Mouse (Mus musculus) heart, embryonic 16.5 days (tissue): ENCODE data around the gene Noxred1. TPM values are rescaled to one million over a fixed set of nuclear protein-coding genes. Genes with fewer than 3 reads are reported as not detected.

Experiments
- ATAC-seq: fragments of 200-750 bp; cut with Nextera tagmentation; replicated peaks from 2 replicates; pipeline ENCODE4 v1.8.0; 2017; ENCODE audit warnings: moderate number of reproducible peaks; ENCODE audit not compliant: insufficient read depth, low FRiP score; ENCODE audit errors: extremely low read depth
- H3K27ac ChIP-seq: fragments of 300-500 bp; sonication (generic); 2 replicates; pipeline ENCODE4 v1.5.1; 2014; ENCODE audit warnings: mild to moderate bottlenecking, low read length, control low read depth, moderate library complexity
- H3K27me3 ChIP-seq: fragments of 300-500 bp; sonication (generic); 2 replicates; pipeline ENCODE4 v1.6.1; 2014; ENCODE audit warnings: low read length, mixed read lengths; ENCODE audit not compliant: control insufficient read depth, insufficient read depth
- H3K36me3 ChIP-seq: fragments of 300-500 bp; sonication (generic); 2 replicates; pipeline ENCODE4 v1.6.1; 2014; ENCODE audit not compliant: control insufficient read depth, insufficient read depth
- H3K4me1 ChIP-seq: fragments of 300-500 bp; sonication (generic); 2 replicates; pipeline ENCODE4 v1.6.1; 2014; ENCODE audit warnings: low read length, mixed read lengths; ENCODE audit not compliant: control insufficient read depth, insufficient read depth
- H3K4me2 ChIP-seq: fragments of 300-500 bp; sonication (generic); 2 replicates; pipeline ENCODE4 v1.6.1; 2014; ENCODE audit warnings: low read depth, mild to moderate bottlenecking, control low read depth, low read length
- H3K4me3 ChIP-seq: fragments of 300-500 bp; sonication (generic); 2 replicates; pipeline ENCODE4 v1.5.1; 2014; ENCODE audit warnings: mild to moderate bottlenecking, control low read depth, low read length
- H3K9ac ChIP-seq: fragments of 300-500 bp; sonication (generic); 2 replicates; pipeline ENCODE4 v1.6.1; 2014; ENCODE audit warnings: low read length, control low read depth
- H3K9me3 ChIP-seq: fragments of 300-500 bp; sonication (generic); replicated peaks from 2 replicates; pipeline ENCODE4 v1.6.1; 2016; ENCODE audit warnings: low read length; ENCODE audit not compliant: control insufficient read depth
- WGBS: fragments of 180-500 bp; shearing (Covaris S2); extraction: QIAGEN DNeasy Blood & Tissue Kit; methylation state at CpG from one replicate; pipeline ENCODE4 v1.1.7; 2014; 5-methylcytosine and 5-hydroxymethylcytosine counted together
- polyA plus RNA-seq: library from polyadenylated mRNA; unstranded; fragments of >200 nt; fragmentation: Nextera tagmentation; extraction: Ambion mirVana; gene quantifications from 2 replicates; pipeline ENCODE4 v1.2.1, GENCODE M21; 2015

The Noxred1 gene
- polyA plus RNA-seq, 1 experiment from 2014 or later = 0.70 TPM

GRCm38 (mm10) chr12:87253878-87254277, 15.3 kb upstream of the Noxred1 start:
- Histone ChIP-seq H3K4me3 (no peak overlapping the region), H3K4me1 (no peaks in the 10 kb centered on the region), H3K4me2 (no peak overlapping the region), H3K27me3 (no peaks in the 10 kb centered on the region), H3K36me3 (peaks cover 72% of the 10 kb centered on the region), H3K9me3 (no peaks in the 10 kb centered on the region), H3K9ac (no peak overlapping the region), H3K27ac (no peak overlapping the region)
- ATAC-seq = no peak
- 92% methylated on average over 6 of the region's 6 CpGs for WGBS

- Histone ChIP-seq H3K9ac (no peak overlapping the region), H3K9me3 (no peaks in the 10 kb centered on the region), H3K27ac (no peak overlapping the region), H3K27me3 (no peaks in the 10 kb centered on the region), H3K4me3 (no peak overlapping the region), H3K4me1 (no peaks in the 10 kb centered on the region), H3K4me2 (no peak overlapping the region), H3K36me3 (peaks cover 76% of the 10 kb centered on the region)
- no peak for ATAC-seq
- 89% methylated on average over 6 of the region's 6 CpGs for WGBS
Measured at GRCm38 (mm10) chr12:87250161-87250560, 11.6 kb upstream of the Noxred1 start.

DNA sequence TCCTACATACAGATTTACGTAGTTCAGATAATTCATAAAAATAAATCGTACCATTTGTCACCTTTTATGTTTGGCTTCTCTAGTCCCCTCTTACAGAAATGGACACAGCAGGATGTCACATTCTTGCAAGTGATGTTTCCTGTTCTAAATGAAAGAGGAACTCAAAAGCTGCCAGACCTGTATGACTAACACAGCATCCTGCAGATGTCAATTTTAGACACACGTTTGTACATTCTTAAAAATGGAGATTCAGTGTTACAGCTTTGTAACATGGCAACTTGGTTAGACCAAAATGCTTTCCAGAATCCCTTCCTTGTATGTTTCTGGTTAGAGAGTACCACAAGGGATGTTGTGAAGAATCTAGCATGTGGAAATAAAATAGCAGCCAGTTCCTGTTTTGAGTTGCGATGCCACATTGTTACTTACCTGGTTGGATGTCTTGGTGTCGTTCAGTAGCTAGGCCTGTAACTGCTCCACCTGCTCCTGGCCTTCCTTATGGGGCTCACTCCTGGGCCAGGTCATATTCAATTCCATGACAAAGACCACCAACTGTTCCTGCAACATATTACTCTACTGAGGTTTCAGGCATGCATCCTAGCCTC, 1.5 kb downstream of the Noxred1 start:
- no peak overlapping the region for H3K4me2 ChIP-seq
- H3K9me3 ChIP-seq = no peaks in the 10 kb centered on the region
- H3K4me1 ChIP-seq = peaks cover 5% of the 10 kb centered on the region
- peaks cover 29% of the 10 kb centered on the region for H3K36me3 ChIP-seq
- 81% methylated on average over 5 of the region's 5 CpGs for WGBS
- no peak overlapping the region for H3K27ac ChIP-seq
- H3K9ac ChIP-seq = no peak overlapping the region
- ATAC-seq = no peak
- H3K4me3 ChIP-seq = no peak overlapping the region
- H3K27me3 ChIP-seq = no peaks in the 10 kb centered on the region

GRCm38 (mm10) chr12:87230379-87230895, 8.1 kb downstream of the Noxred1 start:
- no peak overlapping the region for H3K9ac ChIP-seq
- H3K9me3 ChIP-seq = peaks cover 3% of the 10 kb centered on the region; the same call in 1 of the 2 replicates
- H3K27ac ChIP-seq = no peak overlapping the region
- no peak overlapping the region for H3K4me2 ChIP-seq
- 0 out of 2 replicates have a peak, but pooled peaks cover 5% of the 10 kb centered on the region for H3K36me3 ChIP-seq
- no peaks in the 10 kb centered on the region for H3K4me1 ChIP-seq
- no peaks in the 10 kb centered on the region for H3K27me3 ChIP-seq
- ATAC-seq = no peak
- no peak overlapping the region for H3K4me3 ChIP-seq

DNA sequence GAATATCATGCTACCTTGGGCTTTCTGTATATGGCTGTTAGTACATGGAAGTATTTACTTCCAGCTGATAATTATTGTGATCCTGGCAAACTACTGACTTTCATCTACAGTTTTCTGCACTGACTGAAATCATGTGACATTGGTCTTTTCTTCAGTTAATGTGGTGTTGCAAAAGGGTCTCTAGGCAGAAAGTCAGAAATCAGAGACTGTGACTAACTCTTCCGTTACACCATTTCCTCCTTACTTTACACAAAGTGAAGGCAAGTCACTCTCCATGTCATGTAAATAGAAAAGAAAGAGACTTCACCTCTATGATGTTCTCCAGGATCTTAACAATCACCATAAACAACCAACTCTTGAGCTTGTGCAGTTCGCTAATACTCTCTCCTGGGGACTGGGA, 8.9 kb downstream of the Noxred1 start:
- peaks cover 3% of the 10 kb centered on the region; the same call in 1 of the 2 replicates for H3K9me3 ChIP-seq
- no peak overlapping the region for H3K9ac ChIP-seq
- no peak for ATAC-seq
- no peak overlapping the region for H3K27ac ChIP-seq
- 82% methylated on average over 2 of the region's 2 CpGs for WGBS
- H3K4me2 ChIP-seq = no peak overlapping the region
- H3K36me3 ChIP-seq = 0 out of 2 replicates have a peak, but pooled peaks cover 5% of the 10 kb centered on the region
- H3K4me1 ChIP-seq = no peaks in the 10 kb centered on the region
- H3K4me3 ChIP-seq = no peak overlapping the region
- no peaks in the 10 kb centered on the region for H3K27me3 ChIP-seq

GRCm38 (mm10) chr12:87226801-87227200, 11.7 kb downstream of the Noxred1 start:
- Histone ChIP-seq H3K4me2 (no peak overlapping the region), H3K4me1 (no peaks in the 10 kb centered on the region), H3K9me3 (peaks cover 3% of the 10 kb centered on the region; the same call in 1 of the 2 replicates), H3K4me3 (no peak overlapping the region), H3K27me3 (no peaks in the 10 kb centered on the region), H3K27ac (no peak overlapping the region), H3K9ac (no peak overlapping the region), H3K36me3 (0 out of 2 replicates have a peak, but pooled peaks cover 5% of the 10 kb centered on the region)
- no peak for ATAC-seq
- WGBS = 71% methylated on average over 7 of the region's 7 CpGs

DNA sequence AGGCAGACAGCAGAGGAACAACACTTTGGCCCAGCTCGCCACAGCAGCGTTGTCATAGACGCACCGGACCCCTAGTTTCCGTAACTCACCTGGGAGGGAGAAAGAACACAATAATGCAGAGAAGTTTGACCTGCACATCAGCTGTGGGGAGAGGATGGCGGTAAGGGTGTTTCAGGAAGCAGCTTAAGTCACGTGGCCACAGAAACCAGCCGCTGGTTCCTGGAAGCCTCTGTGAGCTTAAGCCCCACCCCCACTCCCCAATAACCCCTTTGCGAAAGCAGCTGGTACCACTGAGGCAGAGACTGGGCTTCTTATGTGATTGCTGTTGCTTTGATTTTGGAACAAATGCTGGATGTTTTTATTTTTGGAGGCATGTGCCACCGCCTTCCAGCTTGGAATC, 13.6 kb downstream of the Noxred1 start:
- Histone ChIP-seq H3K27me3 (no peaks in the 10 kb centered on the region), H3K4me2 (peak overlapping the region; percentile 10; the same call in 1 of the 2 replicates), H3K4me3 (no peak overlapping the region), H3K36me3 (0 out of 2 replicates have a peak, but pooled peaks cover 5% of the 10 kb centered on the region), H3K9me3 (peaks cover 3% of the 10 kb centered on the region; the same call in 1 of the 2 replicates), H3K9ac (no peak overlapping the region), H3K4me1 (no peaks in the 10 kb centered on the region), H3K27ac (no peak overlapping the region)
- WGBS = 63% methylated on average over 10 of the region's 10 CpGs
- ATAC-seq = no peak

- Histone ChIP-seq H3K27me3 (no peaks in the 10 kb centered on the region), H3K4me1 (peaks cover 3% of the 10 kb centered on the region; the same call in 1 of the 2 replicates), H3K36me3 (no peaks in the 10 kb centered on the region), H3K27ac (no peak overlapping the region), H3K9me3 (no peaks in the 10 kb centered on the region), H3K4me3 (no peak overlapping the region), H3K4me2 (no peak overlapping the region), H3K9ac (no peak overlapping the region)
- no peak for ATAC-seq
- 56% methylated on average over 7 of the region's 7 CpGs for WGBS
Measured at GRCm38 (mm10) chr12:87219362-87219761, 19.2 kb downstream of the Noxred1 start.

DNA sequence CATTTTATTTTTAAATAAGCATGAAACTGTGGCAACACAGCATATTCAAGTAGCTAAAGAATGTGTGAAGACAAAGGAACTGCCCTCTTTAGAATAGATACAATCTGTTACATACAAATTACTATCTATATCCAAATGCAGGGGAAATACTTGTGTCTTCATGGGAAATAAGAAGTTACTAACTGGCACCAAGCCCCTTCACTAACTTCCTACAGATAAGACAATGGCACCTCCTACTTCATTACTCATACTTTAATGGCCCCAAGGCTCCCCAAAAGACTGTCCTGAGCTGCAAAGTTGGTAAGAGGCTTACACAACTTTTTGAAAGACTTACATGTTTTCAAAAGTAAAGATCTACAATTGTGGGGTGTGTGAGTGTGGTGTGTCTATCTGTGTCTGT, 20.9 kb downstream of the Noxred1 start:
- ATAC-seq = no peak
- Histone ChIP-seq H3K4me1 (peaks cover 3% of the 10 kb centered on the region; the same call in 1 of the 2 replicates), H3K27me3 (no peaks in the 10 kb centered on the region), H3K4me2 (no peak overlapping the region), H3K9me3 (no peaks in the 10 kb centered on the region), H3K36me3 (no peaks in the 10 kb centered on the region), H3K9ac (no peak overlapping the region), H3K4me3 (no peak overlapping the region), H3K27ac (no peak overlapping the region)
